Mouse (Mus musculus): ENCODE results near the gene Pycard. TPM values are rescaled to one million over a fixed set of nuclear protein-coding genes. Genes with fewer than 3 reads are reported as not detected.

Pycard gene
- polyA plus RNA-seq, 1 experiment from 2014 or later = 266 TPM

GRCm38 (mm10) chr7:128031403-128031976, 37.8 kb upstream of the Pycard start:
- peak; percentile 73 for DNase-seq (ENCODE audit: low spot score)
- Histone ChIP-seq H3K27me3 (ENCODE audit: control insufficient read depth, insufficient read depth, low read length) (no peaks in the 10 kb centered on the region), H3K4me1 (replicated peaks; ENCODE audit: control insufficient read depth, insufficient read depth) (no peaks in the 10 kb centered on the region), H3K4me3 (ENCODE audit: low read depth, low read length) (no peak overlapping the region), H3K9me3 (ENCODE audit: control insufficient read depth, low read length) (no peaks in the 10 kb centered on the region), H3K9ac (ENCODE audit: low read length) (no peak overlapping the region), H3K27ac (replicated peaks) (peak overlapping the region; percentile 69), H3K36me3 (ENCODE audit: control insufficient read depth, insufficient read depth, low read length) (no peaks in the 10 kb centered on the region), H3K4me2 (replicated peaks; ENCODE audit: low read depth) (no peak overlapping the region)
- WGBS = 37% methylated on average over 9 of the region's 9 CpGs
- TF ChIP-seq CTCF (IDR thresholded peaks at IDR 0.05; ENCODE audit: low read depth) (no peak), EP300 (optimal IDR thresholded peaks at IDR 0.05) (no peak)
- ATAC-seq (ENCODE audit: low FRiP score, low TSS enrichment) = peak; percentile 88

GRCm38 (mm10) chr7:128025381-128025780, 31.7 kb upstream of the Pycard start:
- H3K4me1 ChIP-seq (replicated peaks; ENCODE audit: control insufficient read depth, insufficient read depth) = no peaks in the 10 kb centered on the region
- no peak overlapping the region for H3K4me2 ChIP-seq (replicated peaks; ENCODE audit: low read depth)
- H3K4me3 ChIP-seq (ENCODE audit: low read depth, low read length) = no peak overlapping the region
- 59% methylated on average over 4 of the region's 4 CpGs for WGBS
- H3K36me3 ChIP-seq (ENCODE audit: control insufficient read depth, insufficient read depth, low read length) = no peaks in the 10 kb centered on the region
- ATAC-seq (ENCODE audit: low FRiP score, low TSS enrichment) (0 out of 2 replicates have a peak, but pooled peaks have one; percentile 6), DNase-seq (ENCODE audit: low spot score) (no peak)
- no peaks in the 10 kb centered on the region for H3K27me3 ChIP-seq (ENCODE audit: control insufficient read depth, insufficient read depth, low read length)
- H3K9me3 ChIP-seq (ENCODE audit: control insufficient read depth, low read length) = no peaks in the 10 kb centered on the region
- H3K27ac ChIP-seq (replicated peaks) = peak overlapping the region; percentile 61; the same call in 1 of the 2 replicates
- no peak overlapping the region for H3K9ac ChIP-seq (ENCODE audit: low read length)
- TF ChIP-seq EP300 (optimal IDR thresholded peaks at IDR 0.05) (no peak), CTCF (IDR thresholded peaks at IDR 0.05; ENCODE audit: low read depth) (no peak)

GRCm38 (mm10) chr7:128024932-128025331, 31.3 kb upstream of the Pycard start:
- 64% methylated on average over 4 of the region's 4 CpGs for WGBS
- no peaks in the 10 kb centered on the region for H3K9me3 ChIP-seq (ENCODE audit: control insufficient read depth, low read length)

GRCm38 (mm10) chr7:128024364-128024763, 30.7 kb upstream of the Pycard start:
- no peaks in the 10 kb centered on the region for H3K9me3 ChIP-seq (ENCODE audit: control insufficient read depth, low read length)
- H3K27ac ChIP-seq (replicated peaks) = peak overlapping the region; percentile 61; the same call in 1 of the 2 replicates
- H3K36me3 ChIP-seq (ENCODE audit: control insufficient read depth, insufficient read depth, low read length) = no peaks in the 10 kb centered on the region
- no peak overlapping the region for H3K4me2 ChIP-seq (replicated peaks; ENCODE audit: low read depth)
- TF ChIP-seq CTCF (IDR thresholded peaks at IDR 0.05; ENCODE audit: low read depth) = no peak
- TF ChIP-seq EP300 (optimal IDR thresholded peaks at IDR 0.05) = no peak
- 76% methylated on average over 9 of the region's 9 CpGs for WGBS
- DNase-seq (ENCODE audit: low spot score) (no peak), ATAC-seq (ENCODE audit: low FRiP score, low TSS enrichment) (no peak)
- no peak overlapping the region for H3K4me3 ChIP-seq (ENCODE audit: low read depth, low read length)
- no peak overlapping the region for H3K9ac ChIP-seq (ENCODE audit: low read length)
- no peaks in the 10 kb centered on the region for H3K27me3 ChIP-seq (ENCODE audit: control insufficient read depth, insufficient read depth, low read length)
- no peaks in the 10 kb centered on the region for H3K4me1 ChIP-seq (replicated peaks; ENCODE audit: control insufficient read depth, insufficient read depth)

More at GRCm38 (mm10) chr7:128024932-128025331, 31.3 kb upstream of the Pycard start:
- H3K4me1 ChIP-seq (replicated peaks; ENCODE audit: control insufficient read depth, insufficient read depth) = no peaks in the 10 kb centered on the region
- H3K4me2 ChIP-seq (replicated peaks; ENCODE audit: low read depth) = no peak overlapping the region
- no peaks in the 10 kb centered on the region for H3K27me3 ChIP-seq (ENCODE audit: control insufficient read depth, insufficient read depth, low read length)
- ATAC-seq (ENCODE audit: low FRiP score, low TSS enrichment) (peak; percentile 31; the same call in 1 of the 2 replicates), DNase-seq (ENCODE audit: low spot score) (no peak)
- no peaks in the 10 kb centered on the region for H3K36me3 ChIP-seq (ENCODE audit: control insufficient read depth, insufficient read depth, low read length)
- TF ChIP-seq CTCF (IDR thresholded peaks at IDR 0.05; ENCODE audit: low read depth) (no peak), EP300 (optimal IDR thresholded peaks at IDR 0.05) (no peak)
- peak overlapping the region; percentile 61 for H3K27ac ChIP-seq (replicated peaks)
- H3K4me3 ChIP-seq (ENCODE audit: low read depth, low read length) = no peak overlapping the region
- no peak overlapping the region for H3K9ac ChIP-seq (ENCODE audit: low read length)

- Histone ChIP-seq H3K4me3 (ENCODE audit: low read depth, low read length) (no peak overlapping the region), H3K9ac (ENCODE audit: low read length) (no peak overlapping the region), H3K36me3 (ENCODE audit: control insufficient read depth, insufficient read depth, low read length) (no peaks in the 10 kb centered on the region), H3K27ac (replicated peaks) (no peak overlapping the region), H3K4me1 (replicated peaks; ENCODE audit: control insufficient read depth, insufficient read depth) (no peaks in the 10 kb centered on the region), H3K4me2 (replicated peaks; ENCODE audit: low read depth) (no peak overlapping the region), H3K27me3 (ENCODE audit: control insufficient read depth, insufficient read depth, low read length) (no peaks in the 10 kb centered on the region), H3K9me3 (ENCODE audit: control insufficient read depth, low read length) (no peaks in the 10 kb centered on the region)
- no peak for TF ChIP-seq EP300 (optimal IDR thresholded peaks at IDR 0.05)
- TF ChIP-seq CTCF (IDR thresholded peaks at IDR 0.05; ENCODE audit: low read depth) = no peak
- no peak for DNase-seq (ENCODE audit: low spot score)
- no peak for ATAC-seq (ENCODE audit: low FRiP score, low TSS enrichment)
- WGBS = 84% methylated on average over 4 of the region's 4 CpGs
Measured at GRCm38 (mm10) chr7:128023565-128023964, 29.9 kb upstream of the Pycard start.

- no peaks in the 10 kb centered on the region for H3K9me3 ChIP-seq (ENCODE audit: control insufficient read depth, low read length)
- no peak overlapping the region for H3K9ac ChIP-seq (ENCODE audit: low read length)
- H3K4me2 ChIP-seq (replicated peaks; ENCODE audit: low read depth) = no peak overlapping the region
- no peaks in the 10 kb centered on the region for H3K36me3 ChIP-seq (ENCODE audit: control insufficient read depth, insufficient read depth, low read length)
- no peak overlapping the region for H3K4me3 ChIP-seq (ENCODE audit: low read depth, low read length)
- WGBS = 62% methylated on average over 8 of the region's 8 CpGs
- no peaks in the 10 kb centered on the region for H3K4me1 ChIP-seq (replicated peaks; ENCODE audit: control insufficient read depth, insufficient read depth)
- TF ChIP-seq EP300 (optimal IDR thresholded peaks at IDR 0.05) (no peak), CTCF (IDR thresholded peaks at IDR 0.05; ENCODE audit: low read depth) (peak; percentile 60)
- DNase-seq (ENCODE audit: low spot score) (no peak), ATAC-seq (ENCODE audit: low FRiP score, low TSS enrichment) (no peak)
- no peak overlapping the region for H3K27ac ChIP-seq (replicated peaks)
- H3K27me3 ChIP-seq (ENCODE audit: control insufficient read depth, insufficient read depth, low read length) = no peaks in the 10 kb centered on the region
Measured at GRCm38 (mm10) chr7:128022974-128023373, 29.3 kb upstream of the Pycard start.
